Mouse (Mus musculus) MEL (cell line): Measurements from ENCODE around the gene Preb. TPM values are rescaled to one million over a fixed set of nuclear protein-coding genes. Genes with fewer than 3 reads are reported as not detected.

Experiments
- DNase-seq: peaks from one replicate; pipeline ENCODE4 v3.0.0; 2011; ENCODE audit warnings: low read depth, low spot score
- H3K27ac ChIP-seq: 2 replicates; pipeline ENCODE4 v1.5.1; 2012; ENCODE audit warnings: low read depth, mild to moderate bottlenecking, control low read depth, low read length, moderate library complexity; ENCODE audit not compliant: control insufficient read depth
- H3K27me3 ChIP-seq, 2 experiments: fragments of 150-350 bp in 1 of 2; sonication (generic) in 1 of 2; 2 replicates each; pipeline ENCODE4 v1.6.1; 2012; ENCODE audit warnings: low read length in 2 of 2, mild to moderate bottlenecking in 2 of 2, improper control_type of control experiment in 1 of 2, moderate library complexity in 1 of 2; ENCODE audit not compliant: insufficient read depth in 2 of 2, control insufficient read depth in 1 of 2
- H3K36me3 ChIP-seq, 2 experiments: 2 replicates each; pipeline ENCODE4 v1.6.1; 2012 to 2014; ENCODE audit warnings: low read length in 2 of 2, improper control_type of control experiment in 1 of 2, inconsistent platforms in 1 of 2, mild to moderate bottlenecking in 1 of 2; ENCODE audit not compliant: insufficient read depth in 2 of 2, control insufficient read depth in 1 of 2
- H3K4me1 ChIP-seq, 2 experiments: fragments of 150-350 bp in 1 of 2; sonication (generic) in 1 of 2; 2 replicates each; pipeline ENCODE4 v1.6.1; 2012; ENCODE audit warnings: low read length in 2 of 2, improper control_type of control experiment in 1 of 2, mild to moderate bottlenecking in 1 of 2; ENCODE audit not compliant: insufficient read depth in 2 of 2, control insufficient read depth in 1 of 2
- H3K4me3 ChIP-seq, 2 experiments: fragments of 150-350 bp in 1 of 2; sonication (generic) in 1 of 2; 2 replicates each; pipeline ENCODE4 v1.5.1; 2012; ENCODE audit warnings: low read depth in 2 of 2, low read length in 2 of 2, mild to moderate bottlenecking in 2 of 2, moderate library complexity in 2 of 2, control low read depth in 1 of 2, improper control_type of control experiment in 1 of 2; ENCODE audit not compliant: control insufficient read depth in 1 of 2, insufficient read depth in 1 of 2
- H3K79me2 ChIP-seq: 2 replicates; pipeline ENCODE4 v1.6.1; 2012; ENCODE audit warnings: mild to moderate bottlenecking, low read length, moderate library complexity; ENCODE audit not compliant: control insufficient read depth, poor library complexity, insufficient read depth
- H3K9ac ChIP-seq: 2 replicates; pipeline ENCODE4 v1.6.1; 2012; ENCODE audit warnings: low read depth, mild to moderate bottlenecking, control low read depth, low read length, moderate library complexity; ENCODE audit not compliant: control insufficient read depth, poor library complexity, severe bottlenecking
- H3K9me3 ChIP-seq: fragments of 150-350 bp; sonication (generic); replicated peaks from 2 replicates; pipeline ENCODE4 v1.6.1; 2012; ENCODE audit warnings: mild to moderate bottlenecking, low read length, improper control_type of control experiment, moderate library complexity; ENCODE audit not compliant: insufficient read depth
- BHLHE40 ChIP-seq: IDR thresholded peaks from 2 replicates; pipeline ENCODE4 v1.6.1; 2012; ENCODE audit warnings: low read depth, mild to moderate bottlenecking, inconsistent platforms, low read length, improper control_type of control experiment, borderline replicate concordance
- CHD1 ChIP-seq: IDR thresholded peaks from 2 replicates; pipeline ENCODE4 v1.6.1; 2012; ENCODE audit warnings: low read depth, mild to moderate bottlenecking, inconsistent platforms, low read length, improper control_type of control experiment
- CTCF ChIP-seq, 3 experiments: IDR thresholded peaks in 2 of 3; conservative IDR thresholded peaks in 1 of 3; 2 replicates each; pipeline ENCODE4 v1.5.1; 2011 to 2012; ENCODE audit warnings: low read length in 3 of 3, low read depth in 2 of 3, mild to moderate bottlenecking in 2 of 3, improper control_type of control experiment in 1 of 3, inconsistent platforms in 1 of 3, mixed read lengths in 1 of 3, moderate library complexity in 1 of 3; ENCODE audit not compliant: control insufficient read depth in 1 of 3, insufficient read depth in 1 of 3, poor library complexity in 1 of 3, severe bottlenecking in 1 of 3
- E2F4 ChIP-seq: IDR thresholded peaks from 2 replicates; pipeline ENCODE4 v1.6.1; 2011; ENCODE audit warnings: low read depth, low read length, improper control_type of control experiment, borderline replicate concordance
- ETS1 ChIP-seq: IDR thresholded peaks from 2 replicates; pipeline ENCODE4 v1.6.1; 2012; ENCODE audit warnings: low read depth, mild to moderate bottlenecking, inconsistent platforms, low read length, improper control_type of control experiment, moderate library complexity
- GABPA ChIP-seq: IDR thresholded peaks from 2 replicates; pipeline ENCODE4 v1.6.1; 2012; ENCODE audit warnings: low read depth, mild to moderate bottlenecking, inconsistent platforms, low read length, improper control_type of control experiment, moderate library complexity
- GATA1 ChIP-seq: IDR thresholded peaks from 2 replicates; pipeline ENCODE4 v1.6.1; 2011; ENCODE audit warnings: low read depth, low read length, improper control_type of control experiment
- MAX ChIP-seq: IDR thresholded peaks from 2 replicates; pipeline ENCODE4 v1.6.1; 2011; ENCODE audit warnings: low read length, improper control_type of control experiment
- MAZ ChIP-seq: IDR thresholded peaks from 2 replicates; pipeline ENCODE4 v1.6.1; 2012; ENCODE audit warnings: low read depth, mild to moderate bottlenecking, inconsistent platforms, low read length, improper control_type of control experiment
- MXI1 ChIP-seq: IDR thresholded peaks from 2 replicates; pipeline ENCODE4 v1.6.1; 2011; ENCODE audit warnings: mild to moderate bottlenecking, low read depth, low read length, improper control_type of control experiment
- MYB ChIP-seq: IDR thresholded peaks from 2 replicates; pipeline ENCODE4 v1.6.1; 2011; ENCODE audit warnings: mild to moderate bottlenecking, low read depth, low read length, improper control_type of control experiment
- MYC ChIP-seq: IDR thresholded peaks from 2 replicates; pipeline ENCODE4 v1.6.1; 2011; ENCODE audit warnings: low read depth, mild to moderate bottlenecking, low read length, improper control_type of control experiment, moderate library complexity
- NELFE ChIP-seq: IDR thresholded peaks from 2 replicates; pipeline ENCODE4 v1.6.1; 2011; ENCODE audit warnings: low read depth, low read length, improper control_type of control experiment
- POLR2A ChIP-seq, 2 experiments: IDR thresholded peaks; 2 replicates each; pipeline ENCODE4 v1.6.1; 2011 to 2012; ENCODE audit warnings: low read length in 2 of 2, mild to moderate bottlenecking in 2 of 2, control low read depth in 1 of 2, improper control_type of control experiment in 1 of 2, low read depth in 1 of 2, moderate library complexity in 1 of 2; ENCODE audit not compliant: control insufficient read depth in 1 of 2, insufficient read depth in 1 of 2, poor library complexity in 1 of 2
- POLR2AphosphoS2 ChIP-seq: IDR thresholded peaks from 2 replicates; pipeline ENCODE4 v1.6.1; 2011; ENCODE audit warnings: low read length, improper control_type of control experiment
- RAD21 ChIP-seq: IDR thresholded peaks from 2 replicates; pipeline ENCODE4 v1.6.1; 2011; ENCODE audit warnings: mild to moderate bottlenecking, low read depth, low read length, improper control_type of control experiment
- RCOR1 ChIP-seq: IDR thresholded peaks from 2 replicates; pipeline ENCODE4 v1.6.1; 2012; ENCODE audit warnings: low read depth, mild to moderate bottlenecking, inconsistent platforms, low read length, improper control_type of control experiment
- SIN3A ChIP-seq: IDR thresholded peaks from 2 replicates; pipeline ENCODE4 v1.6.1; 2012; ENCODE audit warnings: low read length, improper control_type of control experiment, inconsistent platforms
- SMC3 ChIP-seq: IDR thresholded peaks from 2 replicates; pipeline ENCODE4 v1.6.1; 2011; ENCODE audit warnings: low read depth, low read length, improper control_type of control experiment
- TCF12 ChIP-seq: IDR thresholded peaks from 2 replicates; pipeline ENCODE4 v1.6.1; 2014; ENCODE audit warnings: low read depth, mild to moderate bottlenecking, inconsistent platforms, low read length, improper control_type of control experiment, moderate library complexity
- UBTF ChIP-seq: IDR thresholded peaks from 2 replicates; pipeline ENCODE4 v1.6.1; 2012; ENCODE audit warnings: low read depth, mild to moderate bottlenecking, inconsistent platforms, low read length, improper control_type of control experiment, moderate library complexity, borderline replicate concordance; ENCODE audit not compliant: insufficient read depth
- USF1 ChIP-seq: IDR thresholded peaks from 2 replicates; pipeline ENCODE4 v1.6.1; 2014; ENCODE audit warnings: low read depth, mild to moderate bottlenecking, inconsistent platforms, low read length, improper control_type of control experiment, moderate library complexity
- USF2 ChIP-seq, 2 experiments: IDR thresholded peaks; 2 replicates each; pipeline ENCODE4 v1.6.1; 2011 to 2012; ENCODE audit warnings: improper control_type of control experiment in 2 of 2, low read length in 2 of 2, borderline replicate concordance in 1 of 2, inconsistent platforms in 1 of 2, low read depth in 1 of 2, mild to moderate bottlenecking in 1 of 2; ENCODE audit not compliant: insufficient read depth in 1 of 2
- ZC3H11A ChIP-seq: IDR thresholded peaks from 2 replicates; pipeline ENCODE4 v1.6.1; 2012; ENCODE audit warnings: low read depth, mild to moderate bottlenecking, inconsistent platforms, low read length, improper control_type of control experiment
- ZMIZ1 ChIP-seq: IDR thresholded peaks from 2 replicates; pipeline ENCODE4 v1.6.1; 2012; ENCODE audit warnings: low read depth, mild to moderate bottlenecking, inconsistent platforms, low read length, improper control_type of control experiment, moderate library complexity
- ZNF384 ChIP-seq: IDR thresholded peaks from 2 replicates; pipeline ENCODE4 v1.6.1; 2012; ENCODE audit warnings: low read depth, mild to moderate bottlenecking, inconsistent platforms, low read length, improper control_type of control experiment
- polyA plus RNA-seq, 2 experiments: library from polyadenylated mRNA; stranded (reverse) in 1 of 2; unstranded in 1 of 2; fragments of >175 nt in 1 of 2; fragments of >200 nt in 1 of 2; gene quantifications; 2 replicates each; pipeline versions ENCODE4 v1.2.1 to v1.2.4; 2012; ENCODE audit warnings: low replicate concordance in 2 of 2, low read depth in 1 of 2; ENCODE audit not compliant: insufficient read length in 2 of 2, insufficient read depth in 1 of 2, missing spikeins in 1 of 2
- total RNA-seq: library from RNA; depleted of rRNA; stranded (reverse); fragments of 300-350 nt; gene quantifications from 2 replicates; pipeline ENCODE4 v1.2.3, GENCODE M21; 2012

Gene Preb
- total and polyA plus RNA-seq, 3 experiments = 143 to 247 TPM; not detected in 1

- Histone ChIP-seq H3K4me3 (no peak overlapping the region), H3K27me3 (no peaks in the 10 kb centered on the region), H3K4me1 (peaks cover 5 to 11% of the 10 kb centered on the region in 2 experiments; a peak in 3 of 4 replicates), H3K36me3 (peaks cover 0 to 2% of the 10 kb centered on the region in 2 experiments; a peak in 1 of 4 replicates), H3K79me2 (peaks cover 14% of the 10 kb centered on the region), H3K27ac (no peak overlapping the region), H3K9ac (no peak overlapping the region), H3K9me3 (no peaks in the 10 kb centered on the region)
- DNase-seq = no peak
- TF ChIP-seq USF1 = no peak
These were observed 35.5 kb downstream of the Preb start for GRCm38 (mm10) chr5:30924614-30925013.

- Histone ChIP-seq H3K9me3 (no peaks in the 10 kb centered on the region), H3K36me3 (peaks cover 0 to 2% of the 10 kb centered on the region in 2 experiments; a peak in 1 of 4 replicates), H3K27ac (no peak overlapping the region), H3K27me3 (no peaks in the 10 kb centered on the region)
- no peak for DNase-seq
- TF ChIP-seq UBTF (no peak), MAZ (0 out of 2 replicates have a peak, but pooled peaks have one; percentile 9), SIN3A (no peak)
- TF ChIP-seq, all 39 proteins: peak for 1
- H3K9ac ChIP-seq = peak overlapping the region; percentile 69
- H3K4me3 ChIP-seq = peak overlapping the region; percentile 74 to 89
- H3K79me2 ChIP-seq = peaks cover 14% of the 10 kb centered on the region
- H3K4me1 ChIP-seq = peaks cover 5 to 11% of the 10 kb centered on the region in 2 experiments; a peak in 3 of 4 replicates
These were observed 37.0 kb downstream of the Preb start for GRCm38 (mm10) chr5:30923119-30923518.

GRCm38 (mm10) chr5:30922581-30923041 lies 37.5 kb downstream of the Preb start:
- Histone ChIP-seq H3K27ac (0 out of 2 replicates have a peak overlapping the region, but pooled peaks have one; percentile 1), H3K9ac (peak overlapping the region; percentile 69), H3K9me3 (no peaks in the 10 kb centered on the region), H3K4me3 (peak overlapping the region; percentile 74 to 89), H3K4me1 (peaks cover 5 to 11% of the 10 kb centered on the region in 2 experiments; a peak in 3 of 4 replicates), H3K36me3 (peaks cover 0 to 2% of the 10 kb centered on the region in 2 experiments; a peak in 1 of 4 replicates), H3K79me2 (peaks cover 14% of the 10 kb centered on the region), H3K27me3 (no peaks in the 10 kb centered on the region)
- DNase-seq = peak; percentile 59
- TF ChIP-seq MAX (no peak), ZNF384 (no peak), RAD21 (no peak), GATA1 (peak; percentile 76), E2F4 (no peak), ZMIZ1 (no peak), CHD1 (no peak), SMC3 (no peak), CTCF (IDR thresholded peaks at IDR 0.05 in 2 of 3, conservative IDR thresholded peaks at IDR 0.05 in 1 of 3; ENCODE audit: control insufficient read depth in 1 of 3, insufficient read depth in 1 of 3, low read depth in 2 of 3, low read length in 3 of 3, poor library complexity in 1 of 3, severe bottlenecking in 1 of 3) (no peak; a peak in 1 of 6 replicates), USF1 (no peak), TCF12 (no peak), POLR2AphosphoS2 (no peak), USF2 (IDR thresholded peaks at IDR 0.05; ENCODE audit: borderline replicate concordance in 1 of 2, insufficient read depth in 1 of 2, low read depth in 1 of 2, low read length in 2 of 2) (no peak), ZC3H11A (no peak), GABPA (no peak), BHLHE40 (no peak), NELFE (no peak), UBTF (no peak), ETS1 (no peak), RCOR1 (no peak), MYC (0 out of 2 replicates have a peak, but pooled peaks have one; percentile 33), POLR2A (IDR thresholded peaks at IDR 0.05; ENCODE audit: control insufficient read depth in 1 of 2, insufficient read depth in 1 of 2, low read depth in 1 of 2, low read length in 2 of 2, poor library complexity in 1 of 2) (peak in 1 of 2 experiments; percentile 25; a peak in 1 of 4 replicates), MYB (no peak), MXI1 (peak; percentile 58; the same call in 1 of the 2 replicates)
